Mouse (Mus musculus) hindbrain, embryonic 16.5 days (tissue): Measurements from ENCODE around the gene Bend5. TPM values are rescaled to one million over a fixed set of nuclear protein-coding genes. Genes with fewer than 3 reads are reported as not detected.

ENCODE experiments used
- ATAC-seq: fragments of 200-750 bp; cut with Nextera tagmentation; 2 replicates; pipeline ENCODE4 v1.8.0; 2017; ENCODE audit warnings: moderate TSS enrichment, moderate library complexity
- H3K27ac ChIP-seq: fragments of 300-500 bp; sonication (generic); 2 replicates; pipeline ENCODE4 v1.5.1; 2014; ENCODE audit warnings: low read depth, mild to moderate bottlenecking, control low read depth, low read length, moderate library complexity
- H3K27me3 ChIP-seq: fragments of 300-500 bp; sonication (generic); replicated peaks from 2 replicates; pipeline ENCODE4 v1.6.1; 2014; ENCODE audit warnings: low read length; ENCODE audit not compliant: control insufficient read depth, insufficient read depth
- H3K36me3 ChIP-seq: fragments of 300-500 bp; sonication (generic); 2 replicates; pipeline ENCODE4 v1.6.1; 2014; ENCODE audit warnings: mild to moderate bottlenecking, low read length, moderate library complexity, mixed read lengths; ENCODE audit not compliant: control insufficient read depth, insufficient read depth
- H3K4me1 ChIP-seq: fragments of 300-500 bp; sonication (generic); 2 replicates; pipeline ENCODE4 v1.6.1; 2014; ENCODE audit warnings: low read depth, low read length; ENCODE audit not compliant: control insufficient read depth, insufficient read depth
- H3K4me2 ChIP-seq: fragments of 300-500 bp; sonication (generic); 2 replicates; pipeline ENCODE4 v1.6.1; 2014; ENCODE audit warnings: mild to moderate bottlenecking, low read length, control low read depth, moderate library complexity
- H3K4me3 ChIP-seq: fragments of 300-500 bp; sonication (generic); 2 replicates; pipeline ENCODE4 v1.5.1; 2014; ENCODE audit warnings: mild to moderate bottlenecking, low read length, control low read depth, moderate library complexity
- H3K9ac ChIP-seq: fragments of 300-500 bp; sonication (generic); 2 replicates; pipeline ENCODE4 v1.6.1; 2014; ENCODE audit warnings: low read depth, mild to moderate bottlenecking, control low read depth, low read length, moderate library complexity
- H3K9me3 ChIP-seq: fragments of 300-500 bp; sonication (generic); 2 replicates; pipeline ENCODE4 v1.6.1; 2014; ENCODE audit warnings: mild to moderate bottlenecking, low read length, moderate library complexity; ENCODE audit not compliant: control insufficient read depth
- WGBS: fragments of 180-500 bp; shearing (Covaris S2); extraction: QIAGEN DNeasy Blood & Tissue Kit; methylation state at CpG from one replicate; pipeline ENCODE4 v1.1.7; 2014; 5-methylcytosine and 5-hydroxymethylcytosine counted together
- polyA plus RNA-seq: library from polyadenylated mRNA; unstranded; fragments of >200 nt; fragmentation: Nextera tagmentation; extraction: Ambion mirVana; gene quantifications from 2 replicates; pipeline ENCODE4 v1.2.1, GENCODE M21; 2015

The Bend5 gene
- polyA plus RNA-seq, 1 experiment from 2014 or later: 44.9 TPM

- ATAC-seq: no peak
- 85% methylated on average over 3 of the region's 3 CpGs for WGBS
- no peaks in the 10 kb centered on the region; the same call in 1 of the 2 replicates for H3K36me3 ChIP-seq
Measured at GRCm38 (mm10) chr4:111447918-111448317, 33.1 kb downstream of the Bend5 start.

GRCm38 (mm10) chr4:111448586-111448985 lies 33.8 kb downstream of the Bend5 start:
- no peaks in the 10 kb centered on the region; the same call in 1 of the 2 replicates for H3K36me3 ChIP-seq
- H3K9me3 ChIP-seq: no peaks in the 10 kb centered on the region
- 98% methylated on average over 4 of the region's 4 CpGs for WGBS
- no peak overlapping the region for H3K4me2 ChIP-seq
- H3K27me3 ChIP-seq: no peaks in the 10 kb centered on the region
- no peak overlapping the region for H3K4me3 ChIP-seq
- ATAC-seq: no peak
- H3K9ac ChIP-seq: no peak overlapping the region
- no peak overlapping the region for H3K27ac ChIP-seq
- H3K4me1 ChIP-seq: peaks cover 13% of the 10 kb centered on the region

More at GRCm38 (mm10) chr4:111447918-111448317, 33.1 kb downstream of the Bend5 start:
- Histone ChIP-seq H3K9ac (no peak overlapping the region), H3K4me2 (no peak overlapping the region), H3K27ac (no peak overlapping the region), H3K4me1 (peaks cover 19% of the 10 kb centered on the region), H3K9me3 (no peaks in the 10 kb centered on the region), H3K4me3 (no peak overlapping the region), H3K27me3 (no peaks in the 10 kb centered on the region)

GRCm38 (mm10) chr4:111449442-111450199 lies 34.8 kb downstream of the Bend5 start:
- Histone ChIP-seq H3K27ac (no peak overlapping the region), H3K9me3 (no peaks in the 10 kb centered on the region), H3K4me2 (no peak overlapping the region), H3K4me1 (peaks cover 5% of the 10 kb centered on the region), H3K4me3 (no peak overlapping the region), H3K36me3 (no peaks in the 10 kb centered on the region; the same call in 1 of the 2 replicates), H3K27me3 (no peaks in the 10 kb centered on the region), H3K9ac (no peak overlapping the region)
- WGBS: 84% methylated on average over 7 of the region's 7 CpGs
- no peak for ATAC-seq

DNA sequence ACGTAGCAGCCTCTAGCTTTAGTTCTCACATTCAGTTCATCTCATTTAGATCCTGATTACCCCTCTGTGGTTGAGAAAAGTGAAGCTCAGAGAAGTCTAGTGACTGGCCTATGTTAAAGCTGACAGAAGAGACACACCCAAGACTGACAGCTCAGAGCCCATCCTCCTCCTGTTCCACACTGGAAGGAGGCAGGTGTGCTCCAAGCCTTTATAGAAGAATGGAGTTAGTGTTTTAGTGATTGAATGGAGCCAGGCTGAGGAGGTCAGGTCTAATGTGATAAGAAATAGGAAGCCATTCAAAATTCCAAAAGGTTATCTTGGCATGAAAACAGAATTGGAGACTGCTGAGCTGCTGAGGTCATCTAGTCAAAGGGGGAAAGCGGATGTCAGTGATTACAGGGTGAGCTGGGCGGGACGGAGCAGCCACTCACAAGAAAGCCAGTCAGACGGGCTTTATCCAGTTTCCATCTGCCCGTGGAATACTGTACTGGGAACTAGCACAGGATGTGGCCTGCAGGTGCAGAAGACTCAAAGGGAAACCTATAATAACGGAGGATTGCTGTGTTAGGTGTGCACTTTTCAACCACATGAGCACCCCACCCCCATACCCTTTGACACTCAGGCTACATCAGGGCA lies 36.6 kb downstream of the Bend5 start:
- Histone ChIP-seq H3K4me1 (no peaks in the 10 kb centered on the region), H3K27ac (no peak overlapping the region), H3K4me3 (no peak overlapping the region), H3K36me3 (no peaks in the 10 kb centered on the region; the same call in 1 of the 2 replicates), H3K4me2 (no peak overlapping the region), H3K9ac (no peak overlapping the region), H3K27me3 (no peaks in the 10 kb centered on the region), H3K9me3 (no peaks in the 10 kb centered on the region)
- 66% methylated on average over 7 of the region's 7 CpGs for WGBS
- ATAC-seq: no peak

DNA sequence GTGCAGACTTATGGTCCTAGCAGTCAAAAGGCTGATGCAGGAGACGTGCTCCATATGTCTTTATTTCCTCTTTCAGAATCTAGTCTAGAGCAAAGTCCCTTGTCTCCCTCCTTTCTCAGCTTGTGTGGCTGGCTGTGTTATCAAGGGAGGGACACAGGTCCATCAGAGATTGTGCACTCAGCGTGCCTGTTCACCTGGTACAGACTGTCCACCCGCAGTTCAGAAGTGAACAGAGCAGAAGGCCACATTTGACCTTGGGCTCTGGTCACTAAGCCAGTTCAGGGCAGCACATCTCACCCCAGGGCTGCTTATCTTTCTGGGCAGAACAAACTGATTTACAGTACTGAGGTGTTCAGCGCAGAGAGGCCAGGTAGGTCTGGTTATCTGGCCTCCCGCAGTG lies 37.4 kb downstream of the Bend5 start:
- Histone ChIP-seq H3K4me2 (no peak overlapping the region), H3K9me3 (no peaks in the 10 kb centered on the region), H3K4me1 (no peaks in the 10 kb centered on the region; the same call in 1 of the 2 replicates), H3K9ac (no peak overlapping the region), H3K36me3 (no peaks in the 10 kb centered on the region; the same call in 1 of the 2 replicates), H3K4me3 (no peak overlapping the region), H3K27me3 (no peaks in the 10 kb centered on the region), H3K27ac (no peak overlapping the region)
- 94% methylated on average over 5 of the region's 5 CpGs for WGBS
- ATAC-seq: no peak

- Histone ChIP-seq H3K4me1 (no peaks in the 10 kb centered on the region; the same call in 1 of the 2 replicates), H3K27me3 (no peaks in the 10 kb centered on the region), H3K9me3 (no peaks in the 10 kb centered on the region), H3K27ac (no peak overlapping the region), H3K9ac (no peak overlapping the region), H3K4me2 (no peak overlapping the region), H3K4me3 (no peak overlapping the region), H3K36me3 (no peaks in the 10 kb centered on the region; the same call in 1 of the 2 replicates)
- no peak for ATAC-seq
- WGBS: 58% methylated on average over 3 of the region's 3 CpGs
Measured at GRCm38 (mm10) chr4:111453275-111453674, 38.5 kb downstream of the Bend5 start.

- H3K4me2 ChIP-seq: no peak overlapping the region
- no peaks in the 10 kb centered on the region; the same call in 1 of the 2 replicates for H3K4me1 ChIP-seq
- H3K27me3 ChIP-seq: no peaks in the 10 kb centered on the region
- no peaks in the 10 kb centered on the region; the same call in 1 of the 2 replicates for H3K36me3 ChIP-seq
- H3K4me3 ChIP-seq: no peak overlapping the region
- WGBS: 88% methylated on average over 5 of the region's 5 CpGs
- ATAC-seq: no peak
- H3K9ac ChIP-seq: no peak overlapping the region
- H3K27ac ChIP-seq: no peak overlapping the region
- H3K9me3 ChIP-seq: no peaks in the 10 kb centered on the region
Measured at GRCm38 (mm10) chr4:111455621-111456020, 40.8 kb downstream of the Bend5 start.

- H3K27ac ChIP-seq: no peak overlapping the region
- no peaks in the 10 kb centered on the region; the same call in 1 of the 2 replicates for H3K4me1 ChIP-seq
- no peak overlapping the region for H3K9ac ChIP-seq
- H3K36me3 ChIP-seq: no peaks in the 10 kb centered on the region; the same call in 1 of the 2 replicates
- no peaks in the 10 kb centered on the region for H3K27me3 ChIP-seq
- H3K4me3 ChIP-seq: no peak overlapping the region
- no peaks in the 10 kb centered on the region for H3K9me3 ChIP-seq
- ATAC-seq: no peak
- H3K4me2 ChIP-seq: no peak overlapping the region
- 68% methylated on average over 5 of the region's 5 CpGs for WGBS
Measured at GRCm38 (mm10) chr4:111457568-111457967, 42.8 kb downstream of the Bend5 start.

DNA sequence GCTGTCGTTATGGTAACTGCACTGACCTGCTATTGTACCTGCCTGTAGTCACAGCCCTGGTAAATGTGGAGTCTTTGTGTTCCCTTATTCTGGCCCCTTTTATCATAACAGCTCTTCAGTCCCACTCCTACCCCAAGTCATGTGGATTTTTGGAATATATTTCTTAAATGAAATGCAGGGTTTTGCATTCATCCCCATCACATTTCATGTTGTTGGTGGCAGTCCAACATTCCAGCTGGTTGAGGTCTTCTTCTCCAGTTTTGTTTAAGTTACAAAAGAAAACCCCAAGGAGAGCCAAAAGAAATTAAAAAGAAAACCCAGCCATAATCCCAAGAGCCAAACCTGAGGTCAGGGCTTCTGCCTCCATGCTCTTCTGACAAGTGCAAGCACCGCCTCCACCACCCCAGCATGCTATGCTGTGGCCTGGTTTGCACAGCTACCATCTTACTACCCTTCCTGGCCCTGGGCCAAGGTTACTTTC lies 52.5 kb downstream of the Bend5 start:
- H3K4me3 ChIP-seq: no peak overlapping the region
- H3K27ac ChIP-seq: 0 out of 2 replicates have a peak overlapping the region, but pooled peaks have one; percentile 23
- H3K4me2 ChIP-seq: no peak overlapping the region
- WGBS: 78% methylated on average over 2 of the region's 2 CpGs
- no peaks in the 10 kb centered on the region; the same call in 1 of the 2 replicates for H3K4me1 ChIP-seq
- no peaks in the 10 kb centered on the region for H3K27me3 ChIP-seq
- no peak for ATAC-seq
- H3K9me3 ChIP-seq: no peaks in the 10 kb centered on the region
- no peaks in the 10 kb centered on the region for H3K36me3 ChIP-seq
- H3K9ac ChIP-seq: no peak overlapping the region
